Comparison of ENCODE assay signal across 8 mouse cellular contexts in genomic region chr3:89395806-89396653, GRCm38 (mm10). TPM values are rescaled to one million over a fixed set of nuclear protein-coding genes. Genes with fewer than 3 reads are reported as not detected.
DNase-seq lines count a peak whose midpoint lies in the region; ATAC-seq and TF ChIP-seq lines count a peak whose summit lies in the region.

No protein-coding gene starts in this region.

- TF ChIP-seq POLR2A in lung, adult 2 months (IDR thresholded peaks at IDR 0.05; ENCODE audit: borderline replicate concordance, extremely low read depth, low read depth, low read length), result peak; percentile 22; the same call in 1 of the 2 replicates

- peak overlapping the region; percentile 97; the same call in 1 of the 2 replicates for H3K27ac ChIP-seq in intestine, postnatal 0 days (ENCODE audit: low read depth, low read length)

- no peaks in the 10 kb centered on the region for H3K4me1 ChIP-seq in intestine, postnatal 0 days (replicated peaks; ENCODE audit: control insufficient read depth, insufficient read depth, low read length)
- peaks cover 14% of the 10 kb centered on the region for H3K4me1 ChIP-seq in lung, adult 2 months (ENCODE audit: control insufficient read depth, insufficient read depth, low read length)

- no peaks in the 10 kb centered on the region for H3K36me3 ChIP-seq in intestine, postnatal 0 days (ENCODE audit: control insufficient read depth, insufficient read depth)

- peak overlapping the region; percentile 52 for H3K9ac ChIP-seq in intestine, postnatal 0 days (ENCODE audit: low read depth, low read length)

- peak; percentile 55 for DNase-seq in spleen, adult 12 weeks (ENCODE audit: low spot score)
- no peak for DNase-seq in spleen, postnatal 14 days (ENCODE audit: low spot score in 2 of 2)
- peak; percentile 69 to 70 for DNase-seq in cerebellum, postnatal 36 days
- DNase-seq in gastrocnemius, postnatal 25 days, result peak; percentile 49
- peak; percentile 67 for DNase-seq in lung, adult 2 months

- H3K9me3 ChIP-seq in intestine, postnatal 0 days (ENCODE audit: control insufficient read depth), result no peaks in the 10 kb centered on the region

- WGBS in intestine, postnatal 0 days, result 1% methylated on average over 42 of the region's 44 CpGs
- WGBS in lung, adult 2 months, result 1% methylated on average over 42 of the region's 44 CpGs

- peak overlapping the region; percentile 85 for H3K4me2 ChIP-seq in intestine, postnatal 0 days (replicated peaks; ENCODE audit: low read depth)

- TF ChIP-seq CTCF in intestine, postnatal 0 days (IDR thresholded peaks at IDR 0.05; ENCODE audit: low read depth), result peak; percentile 91
- peak; percentile 84 for TF ChIP-seq CTCF in lung, adult 2 months (IDR thresholded peaks at IDR 0.05; ENCODE audit: insufficient read depth, low read length)

- ATAC-seq in intestine, postnatal 0 days, result no peak
- peak; percentile 18; the same call in 1 of the 2 replicates for ATAC-seq in neutrophil, adult 5-6 weeks (ENCODE audit: extremely low read depth, insufficient number of reproducible peaks, low FRiP score, poor library complexity, severe bottlenecking)
- ATAC-seq in monocyte, adult 5-6 weeks (replicated peaks; ENCODE audit: insufficient number of reproducible peaks, low FRiP score, low TSS enrichment, poor library complexity, severe bottlenecking), result no peak

- no peaks in the 10 kb centered on the region for H3K27me3 ChIP-seq in intestine, postnatal 0 days (replicated peaks; ENCODE audit: control insufficient read depth, insufficient read depth, low read length)

- peak overlapping the region; percentile 76 for H3K4me3 ChIP-seq in intestine, postnatal 0 days (ENCODE audit: low read depth, low read length)
- H3K4me3 ChIP-seq in lung, adult 2 months (replicated peaks; ENCODE audit: extremely low read depth, low read depth, low read length), result peak overlapping the region; percentile 61

RNA-seq across cellular contexts. Expression of gene Zbtb7b, which starts 1.5 kb away (rescaled TPM):
- 10 to 100 TPM; 23.0 to 23.7 TPM for total RNA-seq in gastrocnemius, postnatal 25 days (2021)
- polyA plus RNA-seq in intestine, postnatal 0 days (2015; fragmentation: Nextera tagmentation; extraction: Ambion mirVana), result 14.3 and 20.8 TPM in 2 replicates
- 63.0 and 64.0 TPM in 2 replicates for polyA plus RNA-seq in lung, adult 2 months (2012; rRNA removed)
- 90.9 and 120 TPM in 2 replicates for total RNA-seq in neutrophil, adult 5-6 weeks (2017)
- 49.4 to 76.6 TPM (median 51.2 TPM) in 3 replicates for total RNA-seq in monocyte, adult 5-6 weeks (2017)

RNA-seq across cellular contexts. Expression of gene Lenep, which starts 6.6 kb away (rescaled TPM):
- total RNA-seq in gastrocnemius, postnatal 25 days (2021), result 1 to 10 TPM in 1 of 2 experiments, not detected in 1; 1.2 TPM
- polyA plus RNA-seq in intestine, postnatal 0 days (2015; fragmentation: Nextera tagmentation; extraction: Ambion mirVana), result not detected in 2 replicates
- polyA plus RNA-seq in lung, adult 2 months (2012; rRNA removed), result 0.45 and 1.5 TPM in 2 replicates
- total RNA-seq in neutrophil, adult 5-6 weeks (2017), result 2.2 and 5.7 TPM in 2 replicates
- 1.4 TPM in 1 of 3 replicates, not detected in the others for total RNA-seq in monocyte, adult 5-6 weeks (2017)

RNA-seq across cellular contexts. Expression of gene Flad1, which starts 15.6 kb away (rescaled TPM):
- total RNA-seq in gastrocnemius, postnatal 25 days (2021), result 10 to 100 TPM; 43.3 to 44.5 TPM
- 29.2 and 32.1 TPM in 2 replicates for polyA plus RNA-seq in intestine, postnatal 0 days (2015; fragmentation: Nextera tagmentation; extraction: Ambion mirVana)
- polyA plus RNA-seq in lung, adult 2 months (2012; rRNA removed), result 22.9 and 26.6 TPM in 2 replicates
- total RNA-seq in neutrophil, adult 5-6 weeks (2017), result 21.1 and 25.6 TPM in 2 replicates
- total RNA-seq in monocyte, adult 5-6 weeks (2017), result 16.5 to 22.8 TPM (median 22.4 TPM) in 3 replicates

RNA-seq across cellular contexts. Expression of gene Cks1b, which starts 22.2 kb away (rescaled TPM):
- 1 to 10 TPM; 3.1 to 3.4 TPM for total RNA-seq in gastrocnemius, postnatal 25 days (2021)
- polyA plus RNA-seq in intestine, postnatal 0 days (2015; fragmentation: Nextera tagmentation; extraction: Ambion mirVana), result 106 and 118 TPM in 2 replicates
- 6.7 and 11.7 TPM in 2 replicates for polyA plus RNA-seq in lung, adult 2 months (2012; rRNA removed)
- 1.6 and 2.4 TPM in 2 replicates for total RNA-seq in neutrophil, adult 5-6 weeks (2017)
- total RNA-seq in monocyte, adult 5-6 weeks (2017), result 7.5 to 10.2 TPM (median 8.1 TPM) in 3 replicates

RNA-seq across cellular contexts. Expression of gene Shc1, which starts 22.2 kb away (rescaled TPM):
- 10 to 100 TPM; 21.1 to 23.8 TPM for total RNA-seq in gastrocnemius, postnatal 25 days (2021)
- polyA plus RNA-seq in intestine, postnatal 0 days (2015; fragmentation: Nextera tagmentation; extraction: Ambion mirVana), result 43.4 and 48.6 TPM in 2 replicates
- 69.8 and 84.6 TPM in 2 replicates for polyA plus RNA-seq in lung, adult 2 months (2012; rRNA removed)
- 51.4 and 58.1 TPM in 2 replicates for total RNA-seq in neutrophil, adult 5-6 weeks (2017)
- total RNA-seq in monocyte, adult 5-6 weeks (2017), result 48.9 to 65.4 TPM (median 58.4 TPM) in 3 replicates

Comparison
In these comparisons a context has a peak if more than half of its experiments do, and no peak if none do; other contexts are left out.
1. DNase-seq: peak in spleen, adult 12 weeks (single experiment), cerebellum, postnatal 36 days (2 of 2), gastrocnemius, postnatal 25 days (single experiment) and lung, adult 2 months (single experiment); none in spleen, postnatal 14 days (0 of 2).